Mouse (Mus musculus) forebrain, embryonic 14.5 days (tissue): ENCODE results near the gene Alpl. TPM values are rescaled to one million over a fixed set of nuclear protein-coding genes. Genes with fewer than 3 reads are reported as not detected.

ENCODE experiments used
- ATAC-seq: fragments of 200-750 bp; cut with Nextera tagmentation; 2 replicates; pipeline ENCODE4 v1.8.0; 2017; ENCODE audit warnings: mild to moderate bottlenecking, moderate library complexity
- DNase-seq: peaks from one replicate; pipeline ENCODE4 v3.0.0-alpha.2; 2015; ENCODE audit warnings: low spot score
- H3K27ac ChIP-seq: fragments of 300-500 bp; sonication (generic); 2 replicates; pipeline ENCODE4 v1.5.1; 2014; ENCODE audit warnings: low read depth, mild to moderate bottlenecking, control low read depth, low read length, moderate library complexity
- H3K27me3 ChIP-seq: fragments of 300-500 bp; sonication (generic); replicated peaks from 2 replicates; pipeline ENCODE4 v1.6.1; 2014; ENCODE audit warnings: low read length, control low read depth, mixed read lengths; ENCODE audit not compliant: control insufficient read depth, insufficient read depth
- H3K36me3 ChIP-seq: fragments of 300-500 bp; sonication (generic); 2 replicates; pipeline ENCODE4 v1.6.1; 2014; ENCODE audit warnings: low read length, control low read depth; ENCODE audit not compliant: control insufficient read depth, insufficient read depth
- H3K4me1 ChIP-seq: fragments of 300-500 bp; sonication (generic); 2 replicates; pipeline ENCODE4 v1.6.1; 2014; ENCODE audit warnings: antibody characterized with exemption, low read length, control low read depth; ENCODE audit not compliant: control insufficient read depth, insufficient read depth
- H3K4me2 ChIP-seq: fragments of 300-500 bp; sonication (generic); 2 replicates; pipeline ENCODE4 v1.6.1; 2014; ENCODE audit warnings: mild to moderate bottlenecking, control low read depth, low read length
- H3K4me3 ChIP-seq: fragments of 300-500 bp; sonication (generic); 2 replicates; pipeline ENCODE4 v1.5.1; 2014; ENCODE audit warnings: low read depth, low read length, control low read depth
- H3K9ac ChIP-seq: fragments of 300-500 bp; sonication (generic); 2 replicates; pipeline ENCODE4 v1.6.1; 2014; ENCODE audit warnings: mild to moderate bottlenecking, low read length, control low read depth, moderate library complexity
- H3K9me3 ChIP-seq: fragments of 300-500 bp; sonication (generic); replicated peaks from 2 replicates; pipeline ENCODE4 v1.6.1; 2016; ENCODE audit warnings: low read length, control low read depth, mixed read lengths; ENCODE audit not compliant: control insufficient read depth
- WGBS: fragments of 180-500 bp; shearing (Covaris S2); extraction: QIAGEN DNeasy Blood & Tissue Kit; methylation state at CpG from one replicate; pipeline ENCODE4 v1.1.7; 2014; 5-methylcytosine and 5-hydroxymethylcytosine counted together
- polyA plus RNA-seq: library from polyadenylated mRNA; unstranded; fragments of >200 nt; fragmentation: Nextera tagmentation; extraction: Ambion mirVana; gene quantifications from 2 replicates; pipeline ENCODE4 v1.2.1, GENCODE M21; 2014

Gene Alpl
- polyA plus RNA-seq, 1 experiment from 2014 or later, result 7.7 TPM

DNA sequence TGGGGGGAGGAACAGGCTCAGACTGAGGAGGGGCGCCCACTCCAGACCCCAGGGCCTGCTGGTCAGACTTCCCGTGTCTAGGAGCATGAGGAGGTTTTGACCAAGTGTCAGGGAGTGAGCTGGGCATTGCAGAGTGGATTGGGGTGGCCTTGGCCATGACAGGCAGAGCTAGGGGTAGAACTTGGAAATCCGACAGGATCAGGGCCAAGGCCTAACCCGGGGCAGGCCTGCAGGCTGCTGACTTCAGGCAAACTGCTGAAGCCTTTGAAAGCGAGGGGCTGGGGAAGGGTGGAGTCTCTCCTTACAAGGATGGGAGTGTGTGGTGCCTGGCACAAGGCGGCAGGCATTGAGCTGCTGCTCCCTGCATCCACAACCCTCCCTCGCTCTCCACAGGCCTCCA is 79.2 kb downstream of the Alpl start:
- Histone ChIP-seq H3K9ac (no peak overlapping the region), H3K36me3 (no peaks in the 10 kb centered on the region), H3K4me2 (no peak overlapping the region), H3K4me1 (peaks cover 9% of the 10 kb centered on the region), H3K9me3 (no peaks in the 10 kb centered on the region), H3K27ac (no peak overlapping the region), H3K27me3 (no peaks in the 10 kb centered on the region), H3K4me3 (no peak overlapping the region)
- WGBS, result 55% methylated on average over 7 of the region's 7 CpGs
- ATAC-seq, result no peak
- no peak for DNase-seq

DNA sequence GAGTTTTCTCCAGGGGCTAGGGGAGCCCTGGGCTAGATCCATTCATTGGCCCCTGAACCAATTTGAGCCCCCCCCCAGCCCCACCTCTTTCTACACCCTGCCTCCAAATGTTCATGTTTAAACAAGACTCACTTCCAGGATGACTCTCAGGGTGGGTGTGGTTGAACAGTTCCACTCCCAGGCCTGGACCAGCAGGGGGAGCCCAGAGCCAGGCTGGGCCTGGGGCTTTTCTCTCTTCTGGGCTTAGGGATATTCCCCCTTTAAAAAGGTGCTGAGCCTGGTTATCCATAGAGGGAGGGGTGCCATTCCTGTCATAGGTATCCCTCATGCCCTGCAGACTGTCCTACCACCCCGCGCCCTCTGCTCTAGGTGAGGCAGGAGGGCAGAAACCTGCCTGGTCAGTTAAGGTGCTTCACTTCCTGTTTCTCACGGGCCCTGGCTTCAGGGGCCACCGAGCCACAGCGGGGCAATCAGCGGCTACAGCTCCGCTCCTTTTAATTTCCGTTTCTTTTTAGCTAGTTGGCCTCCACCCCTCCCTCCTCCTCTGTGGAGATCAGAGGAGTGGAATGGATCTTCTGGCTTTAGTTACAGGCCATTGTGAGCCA is 82.1 kb downstream of the Alpl start:
- WGBS, result 58% methylated on average over 8 of the region's 8 CpGs
- H3K36me3 ChIP-seq, result no peaks in the 10 kb centered on the region
- peaks cover 7% of the 10 kb centered on the region for H3K4me1 ChIP-seq
- H3K4me2 ChIP-seq, result no peak overlapping the region
- H3K9me3 ChIP-seq, result no peaks in the 10 kb centered on the region
- no peak overlapping the region for H3K4me3 ChIP-seq
- DNase-seq (no peak), ATAC-seq (no peak)
- no peak overlapping the region for H3K27ac ChIP-seq
- no peaks in the 10 kb centered on the region for H3K27me3 ChIP-seq
- no peak overlapping the region for H3K9ac ChIP-seq

DNA sequence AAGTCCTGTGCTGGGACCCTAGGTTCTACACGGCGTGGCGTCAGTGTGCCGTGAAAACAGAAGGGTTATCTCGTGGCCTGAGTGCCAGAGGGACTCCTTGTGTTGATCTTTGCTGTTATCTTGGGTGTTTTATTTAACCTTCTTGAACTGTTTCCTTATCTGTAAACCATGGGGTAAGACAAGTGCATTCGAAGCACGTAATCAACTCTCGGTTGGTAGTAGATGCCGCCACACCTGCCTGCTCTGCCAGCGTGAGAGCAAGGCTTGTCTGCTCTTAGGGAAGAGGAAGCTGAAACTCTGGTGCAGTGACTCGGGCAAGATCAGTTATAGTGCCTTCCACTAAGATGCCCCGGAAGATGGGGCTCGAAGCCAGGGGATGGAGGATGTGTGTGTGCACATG is 83.2 kb downstream of the Alpl start:
- H3K27me3 ChIP-seq, result 0 out of 2 replicates have a peak, but pooled peaks cover 2% of the 10 kb centered on the region
- 91% methylated on average over 13 of the region's 13 CpGs for WGBS
- H3K9me3 ChIP-seq, result no peaks in the 10 kb centered on the region
- no peak overlapping the region for H3K9ac ChIP-seq
- ATAC-seq (no peak), DNase-seq (no peak)
- peaks cover 3% of the 10 kb centered on the region for H3K4me1 ChIP-seq
- H3K27ac ChIP-seq, result no peak overlapping the region
- no peak overlapping the region for H3K4me2 ChIP-seq
- no peaks in the 10 kb centered on the region for H3K36me3 ChIP-seq
- H3K4me3 ChIP-seq, result no peak overlapping the region

DNA sequence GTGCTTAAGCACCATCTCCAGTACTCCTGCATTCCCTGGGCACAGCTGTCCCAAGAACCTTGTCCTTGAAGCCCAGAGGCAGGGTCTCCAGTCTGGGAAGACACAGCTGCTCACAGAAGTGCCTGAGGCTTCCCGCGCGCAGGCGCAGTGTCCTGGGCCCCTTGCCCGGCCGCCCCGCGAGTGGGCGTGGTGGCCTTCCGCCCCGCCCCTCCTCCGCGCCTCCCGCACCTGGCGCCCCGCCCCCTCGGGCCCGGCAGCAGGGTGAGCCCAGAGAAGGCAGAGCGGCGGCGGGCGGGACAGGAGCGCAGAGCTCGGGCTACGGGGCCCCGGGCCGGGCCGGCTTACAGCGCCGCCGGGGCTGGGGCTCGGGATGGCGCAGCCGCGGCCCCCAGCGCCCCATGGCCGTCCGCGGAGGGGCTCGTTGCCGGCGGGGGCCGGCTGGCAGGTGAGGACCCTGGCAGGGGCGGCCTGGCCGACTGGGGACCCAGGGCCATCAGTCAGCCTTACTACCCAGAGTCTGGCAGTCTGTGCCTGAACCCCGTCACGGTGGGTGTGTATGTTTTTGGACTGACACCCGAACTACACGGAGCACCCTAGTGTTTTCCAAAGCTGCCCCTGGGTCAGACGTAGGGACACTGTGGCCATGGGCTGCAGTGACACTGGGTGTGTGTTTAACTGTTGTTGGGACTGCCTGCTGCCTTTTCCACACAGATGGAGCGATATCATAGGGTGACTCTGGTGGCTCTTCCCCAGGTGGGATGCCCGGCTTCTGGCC is 88.8 kb downstream of the Alpl start:
- ATAC-seq, result peak; percentile 91
- peak overlapping the region; percentile 81 for H3K4me2 ChIP-seq
- H3K27ac ChIP-seq, result 0 out of 2 replicates have a peak overlapping the region, but pooled peaks have one; percentile 1
- H3K36me3 ChIP-seq, result no peaks in the 10 kb centered on the region
- H3K4me1 ChIP-seq, result peaks cover 15% of the 10 kb centered on the region
- H3K4me3 ChIP-seq, result peak overlapping the region; percentile 49
- H3K9me3 ChIP-seq, result no peaks in the 10 kb centered on the region
- peak overlapping the region; percentile 76 for H3K9ac ChIP-seq
- peak; percentile 91 for DNase-seq
- WGBS, result 8% methylated on average over 46 of the region's 52 CpGs
- 0 out of 2 replicates have a peak, but pooled peaks cover 2% of the 10 kb centered on the region for H3K27me3 ChIP-seq

DNA sequence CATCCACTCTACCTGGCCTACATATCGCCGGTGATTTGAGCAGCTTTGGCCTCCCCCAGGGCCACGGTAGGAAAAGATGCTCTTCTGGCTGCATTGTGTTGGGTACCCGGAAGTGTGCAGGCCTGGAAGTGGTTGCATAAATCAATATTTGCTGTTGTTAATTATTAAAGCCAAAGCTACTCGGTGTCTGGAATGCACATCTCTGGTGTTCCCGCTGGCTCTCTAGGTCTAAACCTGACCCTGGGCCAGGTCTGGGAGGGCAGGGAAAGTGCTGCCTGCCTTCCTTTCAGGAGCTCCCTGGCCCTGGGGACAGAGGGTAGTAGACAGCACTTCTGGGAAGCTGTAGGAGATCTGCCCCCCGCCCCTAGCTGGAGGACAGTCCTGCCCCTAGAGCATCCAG is 89.7 kb downstream of the Alpl start:
- no peaks in the 10 kb centered on the region for H3K9me3 ChIP-seq
- H3K4me2 ChIP-seq, result no peak overlapping the region
- H3K27ac ChIP-seq, result peak overlapping the region; percentile 1; the same call in 1 of the 2 replicates
- ATAC-seq (0 out of 2 replicates have a peak, but pooled peaks have one; percentile 2), DNase-seq (no peak)
- 76% methylated on average over 7 of the region's 7 CpGs for WGBS
- no peaks in the 10 kb centered on the region for H3K36me3 ChIP-seq
- H3K27me3 ChIP-seq, result 0 out of 2 replicates have a peak, but pooled peaks cover 2% of the 10 kb centered on the region
- no peak overlapping the region for H3K9ac ChIP-seq
- H3K4me1 ChIP-seq, result peaks cover 15% of the 10 kb centered on the region
- no peak overlapping the region for H3K4me3 ChIP-seq

DNA sequence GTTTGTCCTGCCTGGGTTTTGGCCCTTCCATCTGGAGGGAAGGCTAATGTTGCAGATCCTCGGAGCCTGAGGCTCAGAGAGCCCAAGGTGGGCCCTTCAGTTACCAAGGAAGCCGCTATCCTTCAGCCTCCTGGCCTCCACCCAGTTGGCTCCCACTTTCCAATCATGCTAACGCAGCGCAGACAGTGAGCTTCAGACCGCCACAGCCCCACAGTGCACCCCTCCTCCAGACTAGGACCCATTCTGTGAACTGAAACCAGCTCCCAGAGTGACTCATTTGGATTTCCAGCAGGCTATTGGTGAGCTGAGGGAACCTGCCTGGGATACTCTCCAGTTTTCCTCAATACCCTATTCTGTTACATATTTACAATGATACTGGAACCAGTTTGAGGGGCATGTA is 90.8 kb downstream of the Alpl start:
- no peak overlapping the region for H3K9ac ChIP-seq
- no peaks in the 10 kb centered on the region for H3K9me3 ChIP-seq
- H3K4me1 ChIP-seq, result peaks cover 15% of the 10 kb centered on the region
- no peak for DNase-seq
- 82% methylated on average over 5 of the region's 5 CpGs for WGBS
- H3K36me3 ChIP-seq, result no peaks in the 10 kb centered on the region
- no peak for ATAC-seq
- no peak overlapping the region for H3K4me2 ChIP-seq
- 0 out of 2 replicates have a peak, but pooled peaks cover 2% of the 10 kb centered on the region for H3K27me3 ChIP-seq
- H3K4me3 ChIP-seq, result no peak overlapping the region
- no peak overlapping the region for H3K27ac ChIP-seq

DNA sequence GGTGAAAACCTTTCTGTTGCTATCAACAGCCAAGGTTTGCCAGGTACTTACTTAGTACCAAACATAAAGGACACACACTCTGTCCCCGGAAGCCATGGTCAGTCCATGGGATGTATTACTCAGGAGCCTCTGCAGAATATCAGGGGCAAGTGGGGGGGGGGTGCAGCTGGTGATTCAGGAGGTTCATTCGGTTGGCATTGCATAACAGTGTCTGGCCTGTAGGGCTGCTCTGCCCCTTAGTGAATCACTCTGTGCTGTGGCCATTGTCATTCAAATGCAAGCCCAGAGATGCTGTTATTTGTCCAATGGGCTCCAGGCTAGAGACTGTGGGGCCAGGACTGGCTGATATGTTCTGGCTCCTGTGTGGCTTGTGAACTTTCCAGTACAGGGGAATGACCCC is 91.6 kb downstream of the Alpl start:
- no peak overlapping the region for H3K27ac ChIP-seq
- no peaks in the 10 kb centered on the region for H3K36me3 ChIP-seq
- no peak overlapping the region for H3K4me2 ChIP-seq
- H3K9ac ChIP-seq, result no peak overlapping the region
- WGBS, result 43% methylated on average over 2 of the region's 2 CpGs
- DNase-seq, result no peak
- no peaks in the 10 kb centered on the region for H3K9me3 ChIP-seq
- H3K4me1 ChIP-seq, result peaks cover 15% of the 10 kb centered on the region
- 0 out of 2 replicates have a peak, but pooled peaks cover 2% of the 10 kb centered on the region for H3K27me3 ChIP-seq
- H3K4me3 ChIP-seq, result no peak overlapping the region
- ATAC-seq, result no peak

DNA sequence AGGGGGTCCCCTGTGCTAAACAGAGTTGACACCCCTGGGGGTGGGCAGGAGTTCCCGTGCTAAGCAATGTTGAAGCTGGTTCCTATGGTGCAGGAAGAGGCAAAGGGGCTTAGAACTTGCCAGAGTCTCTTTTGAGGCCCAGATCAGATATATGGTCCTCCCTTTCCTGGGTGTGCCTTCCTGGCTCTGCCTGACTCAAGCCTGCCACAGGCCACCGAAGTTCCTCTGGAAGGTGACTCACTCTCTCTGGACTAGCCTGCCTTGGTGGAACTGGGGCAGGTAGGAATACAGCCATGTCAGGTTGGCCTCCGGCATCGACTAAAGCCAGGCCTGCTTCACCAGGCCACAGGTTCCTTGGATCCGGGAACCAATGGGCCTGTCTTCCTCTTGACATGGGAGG is 93.1 kb downstream of the Alpl start:
- peaks cover 13% of the 10 kb centered on the region for H3K4me1 ChIP-seq
- no peaks in the 10 kb centered on the region for H3K36me3 ChIP-seq
- no peak overlapping the region for H3K9ac ChIP-seq
- 0 out of 2 replicates have a peak, but pooled peaks cover 2% of the 10 kb centered on the region for H3K27me3 ChIP-seq
- no peak overlapping the region for H3K27ac ChIP-seq
- no peaks in the 10 kb centered on the region for H3K9me3 ChIP-seq
- DNase-seq, result no peak
- ATAC-seq, result no peak
- H3K4me3 ChIP-seq, result no peak overlapping the region
- WGBS, result 91% methylated on average over 5 of the region's 5 CpGs
- no peak overlapping the region for H3K4me2 ChIP-seq

DNA sequence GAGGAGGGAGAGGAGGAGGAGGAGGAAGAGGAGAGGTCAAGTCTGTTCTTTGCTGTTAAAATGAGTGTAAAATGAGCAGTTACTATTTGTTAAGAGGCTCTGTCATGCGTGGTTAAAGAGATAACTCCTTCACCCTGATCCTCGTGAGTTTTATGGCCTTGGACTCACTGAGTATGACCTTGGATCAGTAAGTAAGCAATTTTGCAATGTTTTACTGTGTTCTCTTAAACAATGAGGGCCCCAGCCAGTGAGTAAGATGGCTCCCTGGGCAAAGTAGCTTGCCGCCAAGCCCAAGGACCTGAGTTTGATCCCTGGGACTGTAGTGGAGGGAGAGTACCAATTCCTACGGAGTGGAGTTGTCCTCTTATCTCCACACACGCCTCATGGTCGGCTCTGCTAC is 95.2 kb downstream of the Alpl start:
- no peak overlapping the region for H3K9ac ChIP-seq
- ATAC-seq (no peak), DNase-seq (no peak)
- no peaks in the 10 kb centered on the region for H3K9me3 ChIP-seq
- no peak overlapping the region for H3K4me2 ChIP-seq
- 74% methylated on average over 6 of the region's 6 CpGs for WGBS
- H3K27me3 ChIP-seq, result no peaks in the 10 kb centered on the region
- no peak overlapping the region for H3K27ac ChIP-seq
- H3K4me3 ChIP-seq, result no peak overlapping the region
- H3K4me1 ChIP-seq, result peaks cover 4% of the 10 kb centered on the region
- H3K36me3 ChIP-seq, result no peaks in the 10 kb centered on the region
